Mouse (Mus musculus): ENCODE results near the gene Rcn3. TPM values are rescaled to one million over a fixed set of nuclear protein-coding genes. Genes with fewer than 3 reads are reported as not detected.

The Rcn3 gene
- total and polyA plus RNA-seq, 3 experiments, result 26.5 to 93.3 (median 50.3) TPM

DNA sequence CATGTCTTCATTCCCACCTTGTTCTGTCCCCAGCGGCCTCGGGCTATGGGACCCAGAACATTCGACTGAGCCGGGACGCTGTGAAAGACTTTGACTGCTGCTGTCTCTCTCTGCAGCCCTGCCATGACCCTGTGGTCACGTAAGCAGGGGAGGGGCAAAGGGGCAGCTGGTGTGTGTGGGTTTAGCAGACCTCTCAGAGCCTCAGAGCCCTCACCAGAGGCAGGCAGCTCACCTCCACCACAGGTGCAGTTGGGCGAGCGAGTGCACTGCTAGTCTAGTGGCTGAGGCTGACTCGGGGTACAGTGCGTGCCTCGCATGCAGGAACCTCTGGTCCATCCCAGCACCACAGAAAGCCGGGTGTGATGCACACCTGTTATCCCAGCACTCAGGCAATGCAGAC lies 18.1 kb downstream of the Rcn3 start:
- DNase-seq, result no peak

DNA sequence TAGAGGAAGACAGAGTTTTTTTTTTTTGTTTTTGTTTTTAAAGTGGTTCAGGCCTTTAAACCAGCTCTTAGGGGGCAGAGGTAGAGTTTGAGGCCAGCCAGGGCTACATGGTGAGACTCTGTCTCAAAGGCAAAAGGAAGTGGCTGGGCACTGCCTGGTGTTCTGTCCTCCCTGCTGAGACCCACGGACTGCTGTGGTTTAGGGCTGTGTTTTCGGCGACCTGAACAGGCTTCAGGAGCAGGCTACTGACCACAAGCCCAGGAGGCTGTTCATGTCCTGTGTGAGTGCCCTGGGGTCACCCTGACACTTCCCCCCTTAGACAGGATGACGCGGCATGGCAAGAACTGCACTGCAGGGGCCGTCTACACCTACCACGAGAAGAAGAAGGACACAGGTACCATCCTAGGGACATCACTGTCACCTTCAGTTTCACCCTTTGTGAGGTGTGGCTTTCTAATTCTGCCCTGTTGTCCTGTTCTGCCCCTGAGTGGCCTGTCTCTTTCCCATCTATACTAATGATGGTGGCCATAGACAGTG lies 18.8 kb downstream of the Rcn3 start:
- no peak for DNase-seq

DNA sequence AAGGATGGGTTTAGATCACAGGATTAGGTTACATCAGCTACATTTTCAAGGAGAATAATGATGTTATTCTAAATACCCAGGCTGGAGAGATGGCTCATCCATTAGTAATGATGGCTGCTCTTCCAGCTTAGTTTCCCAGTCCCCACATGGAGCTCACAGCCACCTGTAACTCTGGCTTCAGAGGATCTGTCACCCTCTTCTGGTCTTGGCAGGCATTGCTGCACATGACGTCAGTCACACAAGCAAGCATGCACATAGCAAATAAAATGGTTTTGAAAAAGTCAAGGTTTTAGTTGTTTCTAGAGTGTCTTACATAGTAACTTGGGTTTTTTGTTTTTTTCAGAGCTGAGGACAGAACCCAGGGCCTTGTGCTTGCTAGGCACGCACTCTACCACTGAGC lies 19.8 kb downstream of the Rcn3 start:
- peak; percentile 71 for DNase-seq

DNA sequence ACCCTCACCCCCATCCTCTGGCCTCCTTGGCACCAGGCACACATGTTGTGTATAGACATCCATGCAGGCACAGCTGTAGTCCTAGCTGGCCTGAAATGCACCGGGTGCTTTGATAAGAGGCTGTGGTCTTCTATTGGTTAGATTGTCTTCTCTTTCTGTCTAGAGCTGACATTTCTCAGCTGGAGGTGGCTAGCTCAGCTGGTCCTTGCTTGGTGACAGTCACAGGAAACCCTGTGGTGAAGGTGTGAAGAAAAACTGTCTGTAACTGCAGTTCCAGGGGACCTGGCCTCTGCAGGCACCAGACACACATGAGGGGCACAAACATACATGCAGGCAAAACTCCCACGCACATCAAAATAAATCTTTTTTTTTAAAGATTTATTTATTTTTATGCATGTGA lies 22.4 kb downstream of the Rcn3 start:
- DNase-seq, result no peak

DNA sequence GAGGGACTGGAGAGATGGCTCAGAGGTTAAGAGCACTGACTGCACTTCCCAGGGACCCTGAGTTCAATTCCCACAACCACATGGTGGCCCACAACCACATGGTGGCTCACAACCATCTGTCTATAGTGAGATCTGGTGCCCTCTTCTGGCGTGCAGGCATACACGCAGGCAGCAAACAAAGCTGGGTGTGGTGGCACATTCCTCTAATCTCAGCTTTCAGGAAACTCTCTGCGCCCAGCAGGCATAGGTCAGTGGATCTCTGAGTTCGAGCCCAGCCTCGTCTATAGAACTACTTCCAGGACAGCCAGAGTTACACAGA lies 24.1 kb downstream of the Rcn3 start:
- DNase-seq, result peak; percentile 63

DNA sequence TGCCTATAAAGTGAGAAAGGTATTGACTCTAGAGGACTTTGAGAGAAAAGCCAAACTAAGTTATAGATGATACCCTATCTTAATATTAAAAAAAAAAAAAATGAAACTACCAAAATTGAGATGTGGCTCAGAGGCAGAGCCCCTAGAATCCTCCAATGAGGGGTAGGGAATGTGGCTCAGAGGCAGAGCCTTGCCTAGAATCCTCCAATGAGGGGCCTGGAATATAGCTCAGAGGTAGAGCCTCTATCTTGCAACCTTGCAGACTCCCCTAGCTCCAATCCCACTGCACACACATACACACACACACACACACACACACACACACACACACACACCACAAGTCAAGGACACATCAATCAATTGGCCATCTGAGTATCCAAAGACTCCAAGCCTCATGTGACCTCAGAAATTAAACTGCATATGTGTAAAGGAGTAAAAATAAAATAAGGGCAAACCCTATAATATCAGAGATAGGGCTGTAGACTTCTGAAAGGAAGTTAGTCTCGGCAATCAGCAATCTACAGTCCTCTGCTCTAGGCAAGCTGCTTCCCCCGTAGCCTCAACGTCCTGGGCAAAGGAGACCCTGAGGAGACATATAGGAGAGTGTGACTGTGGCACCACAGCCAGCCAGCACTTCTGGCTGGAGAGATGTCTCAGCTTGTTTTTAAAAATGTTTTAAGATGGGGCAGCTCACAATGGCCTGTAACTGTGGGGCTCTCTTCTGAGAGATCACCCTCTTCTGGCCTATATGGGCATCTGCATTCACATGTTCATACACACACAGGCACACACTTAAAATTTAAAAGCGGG lies 24.6 kb downstream of the Rcn3 start:
- DNase-seq, result no peak

DNA sequence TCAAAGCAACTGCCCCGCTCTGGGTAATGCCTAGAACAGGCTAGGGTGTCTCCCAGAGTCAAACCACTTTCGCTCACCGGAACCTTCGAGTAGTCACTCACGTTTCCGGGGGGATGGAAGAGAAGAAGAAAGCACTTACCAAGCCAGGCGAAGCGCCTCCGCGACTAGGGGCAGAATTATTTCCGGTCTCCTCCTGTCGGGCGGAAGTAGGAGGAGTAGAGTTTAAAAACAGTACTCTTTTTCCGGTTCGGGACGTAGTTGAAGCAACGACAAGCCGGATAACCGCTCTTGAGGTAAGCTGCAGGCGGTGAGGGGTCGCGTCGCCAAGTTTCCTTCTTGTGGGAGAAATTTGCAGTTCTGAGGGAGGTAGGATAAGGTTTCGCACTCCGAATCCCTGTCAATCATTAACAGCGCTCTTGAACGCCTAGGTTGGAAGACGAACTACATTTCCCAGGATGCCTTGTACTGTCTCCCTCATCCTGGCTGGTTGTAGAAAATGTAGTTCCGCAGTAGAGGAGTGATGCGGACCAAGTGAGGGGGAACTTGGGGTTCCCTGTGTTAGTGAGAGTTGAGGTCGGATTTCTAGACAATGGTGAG lies 29.7 kb downstream of the Rcn3 start, which contains the start of the genes Nosip and Prrg2:
Gene Nosip (plus strand): TSS at position 191 of the 597 bp plus-strand sequence.
Gene Prrg2 (minus strand): TSS at position 439 of the 597 bp plus-strand sequence.
- DNase-seq, result peak; percentile 96

DNA sequence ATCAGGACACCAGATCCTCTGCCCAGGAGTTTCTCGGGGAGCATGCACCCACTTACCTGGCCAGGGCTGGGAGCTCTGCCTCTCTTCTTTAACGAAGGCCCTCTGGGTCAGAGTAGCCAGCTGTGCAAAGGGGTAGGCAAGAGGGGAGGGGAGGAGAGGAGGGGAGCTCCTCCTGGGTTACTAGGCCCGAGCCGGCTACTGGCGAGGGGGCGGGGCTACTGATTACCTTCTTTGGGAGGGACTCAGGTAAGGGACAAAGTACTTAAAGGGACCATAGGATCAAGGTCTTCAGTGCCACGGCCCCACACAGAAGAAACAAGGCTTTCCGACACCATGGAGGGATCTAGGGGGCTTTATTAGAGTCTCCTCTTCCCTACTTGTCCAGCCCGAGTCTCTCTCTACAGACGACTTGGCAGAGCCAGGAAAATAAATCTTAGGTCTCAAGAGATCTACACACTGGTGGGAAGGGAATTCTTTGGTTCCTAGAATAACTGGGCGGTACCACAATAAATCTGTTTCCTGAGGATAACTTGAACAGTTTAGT lies 30.4 kb downstream of the Rcn3 start:
- DNase-seq, result no peak

DNA sequence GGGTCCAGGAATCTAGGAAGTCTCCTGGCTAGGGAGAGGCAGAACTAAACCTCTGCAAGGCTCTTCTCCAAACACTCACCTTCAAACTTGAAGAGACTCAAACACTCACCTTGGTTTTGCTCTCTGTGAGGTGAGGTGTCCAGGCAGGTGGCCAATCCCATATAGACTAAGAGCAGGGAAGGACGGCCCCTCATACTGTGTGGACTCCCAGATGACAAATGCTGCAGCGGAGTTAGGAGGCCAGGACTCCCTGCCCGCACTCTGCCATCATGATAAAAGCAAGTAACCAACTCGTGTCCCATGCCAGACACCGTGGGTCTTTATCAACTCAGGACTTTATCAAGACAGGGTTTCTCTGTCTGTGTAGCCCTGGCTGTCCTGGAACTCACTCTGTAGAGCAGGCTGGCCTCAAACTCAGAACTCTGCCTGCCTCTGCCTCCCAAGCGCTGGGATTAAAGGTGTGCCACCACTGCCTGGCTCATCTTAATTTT lies 31.3 kb downstream of the Rcn3 start:
- no peak for DNase-seq

DNA sequence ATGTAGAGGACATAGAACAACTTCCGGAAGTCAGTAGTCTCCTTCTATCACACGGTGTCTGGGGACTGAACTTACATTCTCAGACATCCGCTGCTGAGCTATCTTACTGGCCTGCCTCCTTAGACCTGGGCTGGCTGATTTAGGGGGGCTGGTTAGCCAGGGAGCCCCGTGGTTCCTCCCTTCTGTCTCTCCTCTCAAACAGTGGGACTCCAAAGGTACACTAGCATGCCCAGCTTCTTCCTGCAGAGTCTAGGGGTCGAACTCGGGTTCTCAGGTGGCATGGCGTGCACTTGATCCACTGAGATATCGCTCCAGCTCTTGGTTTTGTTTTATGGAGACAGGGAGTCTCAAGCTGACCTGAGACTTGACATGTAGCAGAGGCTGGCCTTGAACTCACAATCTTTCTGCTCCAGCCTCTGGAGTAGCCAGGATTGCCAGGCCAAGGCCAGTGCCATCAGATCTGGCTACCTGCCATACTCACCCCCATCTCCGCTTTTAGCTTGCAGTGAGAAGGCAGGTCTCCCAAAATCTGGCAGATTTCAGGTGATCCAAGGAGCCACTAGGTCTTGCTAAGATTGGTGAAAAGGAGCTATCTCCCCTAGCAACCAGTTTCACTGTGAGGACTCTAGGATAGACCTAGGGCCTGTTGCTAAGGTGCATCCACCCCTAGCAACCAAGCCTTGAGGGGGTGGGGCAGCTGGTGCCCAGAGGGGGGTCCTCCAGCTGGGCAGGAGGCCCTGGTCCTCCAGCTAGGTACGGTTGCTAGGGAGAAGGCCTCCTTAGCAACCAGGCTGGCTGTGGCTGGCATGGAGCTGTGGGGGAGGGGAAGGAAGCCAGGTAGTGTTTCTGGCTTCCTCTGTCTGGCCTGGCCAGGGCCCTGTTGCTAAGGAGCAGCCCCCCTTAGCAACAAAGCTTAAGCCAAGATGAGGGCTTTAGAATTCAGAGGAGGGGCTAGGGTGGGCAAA lies 33.1 kb downstream of the Rcn3 start:
- no peak for DNase-seq

DNA sequence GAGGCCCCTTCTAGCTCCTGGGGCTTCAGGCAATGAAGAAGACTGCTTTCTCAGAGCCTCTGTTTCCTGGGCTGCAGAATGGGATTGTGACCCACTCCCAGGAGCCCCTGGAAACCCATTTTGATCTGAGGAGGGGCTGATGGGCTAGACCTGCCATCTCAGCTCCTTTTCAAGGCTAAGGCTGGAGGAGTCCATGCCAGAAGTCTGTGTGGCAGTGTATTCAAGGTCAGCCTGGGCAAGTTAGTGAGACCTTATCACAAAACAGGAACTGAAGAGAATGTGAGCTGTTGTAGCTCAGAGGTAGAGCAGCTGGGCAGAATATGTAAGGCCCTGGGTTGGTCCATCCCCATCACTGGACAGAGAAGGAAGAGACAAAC lies 35.1 kb downstream of the Rcn3 start:
- DNase-seq, result peak; percentile 38

DNA sequence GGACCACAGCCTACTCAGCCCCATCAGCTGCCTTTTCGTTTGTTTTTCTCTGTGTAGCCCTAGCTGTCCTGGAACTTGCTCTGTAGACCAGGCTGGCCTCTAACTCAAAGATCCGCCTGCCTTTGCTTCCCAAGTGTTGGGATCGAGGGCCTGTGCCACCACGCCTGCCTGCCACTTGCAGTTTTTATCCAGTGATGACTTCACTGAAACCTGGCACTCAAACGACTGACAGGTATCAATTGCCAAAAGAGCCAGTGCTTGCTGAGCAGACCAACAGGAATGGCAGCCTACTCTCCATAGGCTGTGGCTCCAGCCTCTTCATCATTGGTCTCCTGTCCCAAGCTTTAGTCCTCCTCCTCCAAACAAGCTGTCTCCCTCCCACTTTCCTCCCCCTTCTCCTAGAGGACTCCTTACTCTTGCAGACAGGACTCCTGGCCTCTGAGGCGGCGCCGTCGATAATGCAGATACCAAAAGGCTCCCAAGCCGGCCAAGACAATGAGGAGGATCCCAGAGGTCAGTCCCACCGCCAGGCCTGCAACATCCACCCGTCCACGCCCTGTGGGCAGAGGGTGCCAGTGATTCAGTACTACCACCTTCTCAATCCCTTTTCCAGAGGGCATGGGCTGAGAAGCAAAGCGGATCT lies 35.6 kb downstream of the Rcn3 start:
- no peak for DNase-seq

DNA sequence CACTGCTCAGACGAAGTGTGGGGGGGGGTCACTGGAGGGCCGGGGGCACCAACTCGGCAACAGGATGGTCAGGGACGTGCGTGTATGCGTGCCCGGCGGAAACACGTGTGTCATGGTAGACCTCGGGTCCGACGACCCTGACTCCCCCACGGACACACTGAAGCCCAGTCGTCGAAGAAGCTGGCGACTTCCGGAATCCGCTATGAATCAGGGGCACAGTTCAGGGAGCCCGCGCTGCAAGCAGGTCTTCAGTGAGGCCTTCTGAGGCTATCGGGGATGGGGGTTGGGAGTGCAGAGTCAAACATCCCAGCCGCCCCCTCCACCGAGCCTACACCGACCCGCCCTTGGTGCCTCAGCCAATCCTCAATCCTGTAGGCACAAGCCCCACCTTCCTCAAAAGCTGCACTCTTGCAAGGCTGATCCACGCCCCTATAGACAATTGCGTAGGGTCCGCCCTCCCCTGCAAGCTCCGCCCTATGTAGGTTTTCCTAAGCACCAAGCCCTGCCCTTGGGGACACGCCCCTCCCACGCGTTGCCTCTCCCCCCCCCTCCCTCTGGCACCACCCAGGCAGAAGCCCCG lies 38.0 kb downstream of the Rcn3 start:
- DNase-seq, result peak; percentile 98

DNA sequence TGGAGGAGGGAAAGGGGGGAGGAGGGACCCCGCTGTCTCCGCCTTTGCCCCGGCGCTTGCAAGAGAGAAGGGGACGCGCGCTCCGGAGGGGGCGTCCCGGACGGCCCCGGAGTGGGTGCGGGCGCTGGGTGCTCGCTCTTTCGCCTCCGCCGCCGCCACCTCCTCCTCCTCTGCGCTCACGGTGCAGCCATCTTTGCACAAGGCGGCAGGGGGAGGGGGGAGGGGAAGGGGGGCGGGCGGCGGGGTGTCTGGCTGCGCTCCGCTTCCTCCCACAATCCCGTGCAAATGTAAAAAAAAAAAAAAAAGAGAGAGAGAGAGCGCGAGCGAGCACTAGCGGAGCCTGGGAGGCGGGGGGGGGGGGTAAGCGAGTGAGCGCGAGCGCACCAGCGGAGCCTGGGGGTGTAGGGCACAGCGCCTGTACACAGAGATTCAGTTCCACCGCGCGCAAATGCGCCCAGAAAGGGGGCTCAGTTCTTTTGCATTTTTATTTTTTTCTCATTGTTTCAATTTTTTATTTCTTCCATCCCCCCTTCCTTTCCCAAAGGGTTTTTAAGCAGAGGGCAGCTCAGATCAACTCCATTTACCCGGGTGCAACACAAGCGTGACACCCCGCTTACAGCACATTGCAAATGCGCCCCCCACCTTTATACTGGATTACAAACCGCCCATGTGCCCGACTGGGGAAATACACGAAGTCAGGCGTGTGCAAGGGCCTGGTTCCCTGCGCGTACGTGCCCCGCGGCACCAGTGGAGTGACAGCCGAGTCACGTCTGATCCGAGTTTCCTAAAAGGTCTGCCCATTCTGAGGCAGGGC lies 38.7 kb downstream of the Rcn3 start:
- peak; percentile 91 for DNase-seq

DNA sequence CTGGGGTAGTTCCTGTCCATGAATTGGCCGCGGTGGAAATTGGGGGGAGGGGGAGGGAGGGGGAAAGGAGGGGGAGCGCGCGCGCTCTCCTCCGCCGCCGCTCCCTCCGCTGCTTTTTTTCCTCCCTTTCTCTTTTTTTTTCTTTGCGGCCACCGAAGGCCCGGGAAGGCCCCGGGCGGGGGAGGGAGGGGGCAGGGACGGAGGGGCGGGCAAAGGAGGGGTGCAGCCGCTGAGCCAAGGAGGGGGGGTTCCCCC lies 39.2 kb downstream of the Rcn3 start, which contains the start of gene Prr12:
Gene Prr12 (minus strand): TSS at position 20 of the 255 bp plus-strand sequence.
- no peak for DNase-seq

DNA sequence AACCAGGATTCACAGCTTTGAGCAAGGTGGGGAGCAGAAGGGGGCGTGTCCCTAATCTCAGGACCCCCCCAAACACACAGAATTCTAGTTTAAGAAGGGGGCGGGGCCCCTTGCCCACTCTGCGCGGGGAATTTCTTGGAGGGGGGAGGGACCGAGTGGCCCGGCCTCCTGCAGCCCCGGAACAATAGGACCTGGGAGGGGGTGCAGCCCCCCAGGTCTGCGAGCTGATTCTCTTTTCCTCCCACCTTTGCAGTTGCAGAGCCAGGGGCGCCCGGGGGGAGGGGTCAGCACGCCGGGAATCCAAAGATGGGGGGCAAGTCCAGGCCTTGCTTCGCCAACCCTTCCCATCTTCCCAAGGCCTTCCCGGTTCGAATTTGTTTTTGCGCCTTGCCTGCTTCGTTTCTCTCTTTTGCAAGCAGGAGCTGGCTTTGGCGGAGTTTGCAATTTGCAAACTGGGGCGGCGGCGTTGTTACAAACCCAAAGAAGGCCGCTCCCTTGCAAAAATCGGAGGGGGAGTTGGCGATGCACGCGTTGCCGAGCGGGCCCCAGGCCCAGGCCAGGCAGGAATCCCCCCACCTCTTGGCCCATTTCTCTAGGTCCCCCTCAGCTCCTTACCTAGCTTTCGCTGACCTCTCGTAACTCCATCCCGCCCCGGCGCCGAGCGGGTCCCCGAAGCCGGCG lies 39.7 kb downstream of the Rcn3 start:
- DNase-seq, result peak; percentile 70

DNA sequence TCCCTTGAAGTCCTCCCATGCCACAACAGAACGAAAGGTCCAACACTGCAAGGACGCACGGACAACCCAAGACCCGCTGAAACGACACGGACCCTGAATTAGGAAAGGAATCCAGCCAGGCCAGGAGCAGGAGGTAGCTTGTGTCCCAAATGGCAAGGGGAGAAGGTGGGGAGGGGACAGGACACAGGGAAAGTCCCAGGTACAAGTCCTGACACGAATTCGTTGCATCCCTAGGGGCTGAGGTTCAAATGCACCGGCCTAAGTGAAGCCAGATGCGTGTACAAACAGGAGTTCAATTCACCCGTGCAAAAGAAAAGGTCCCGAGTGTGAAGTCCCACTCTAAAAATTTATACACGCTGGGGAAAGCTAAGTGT lies 40.4 kb downstream of the Rcn3 start:
- no peak for DNase-seq

DNA sequence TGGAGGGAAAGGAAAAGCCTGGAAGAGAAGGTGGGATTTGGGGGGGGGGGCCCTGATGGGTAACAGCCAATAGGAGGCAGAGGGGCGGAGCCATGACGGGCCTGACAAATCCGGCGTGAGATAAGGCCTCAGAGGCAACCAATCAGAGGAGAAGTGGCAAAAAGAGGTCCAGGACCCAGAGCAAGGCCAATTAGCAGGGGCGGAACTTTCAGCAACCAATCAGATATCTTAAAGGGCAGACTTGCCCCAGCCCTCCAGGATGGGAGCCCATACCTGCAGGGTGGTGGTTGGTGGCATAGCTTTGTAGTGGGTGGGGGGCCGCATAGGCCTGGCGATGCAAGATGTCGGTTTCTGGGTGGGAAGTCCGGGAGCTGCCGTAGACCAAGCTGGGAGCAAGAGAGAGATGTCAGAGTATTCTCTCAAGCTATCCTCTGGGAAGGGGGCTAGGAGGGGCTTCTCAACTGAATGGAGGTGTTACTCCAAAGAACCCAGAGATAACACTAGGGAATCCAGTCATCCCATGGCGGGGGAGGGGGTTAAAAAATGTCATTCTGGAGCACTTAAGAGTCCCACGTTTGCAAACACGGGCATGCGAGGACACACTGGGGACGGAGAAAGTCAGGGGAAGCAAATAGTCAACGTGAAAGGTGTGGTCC lies 40.9 kb downstream of the Rcn3 start:
- peak; percentile 86 for DNase-seq
